Mouse (Mus musculus): ENCODE measurements at regions not wholly inside any gene's neighbourhood (a gene's known extent, or its start where the extent isn't known, plus 50 kb on each side); places are given as distances from the start of the nearest gene placed in this dataset.

DNA sequence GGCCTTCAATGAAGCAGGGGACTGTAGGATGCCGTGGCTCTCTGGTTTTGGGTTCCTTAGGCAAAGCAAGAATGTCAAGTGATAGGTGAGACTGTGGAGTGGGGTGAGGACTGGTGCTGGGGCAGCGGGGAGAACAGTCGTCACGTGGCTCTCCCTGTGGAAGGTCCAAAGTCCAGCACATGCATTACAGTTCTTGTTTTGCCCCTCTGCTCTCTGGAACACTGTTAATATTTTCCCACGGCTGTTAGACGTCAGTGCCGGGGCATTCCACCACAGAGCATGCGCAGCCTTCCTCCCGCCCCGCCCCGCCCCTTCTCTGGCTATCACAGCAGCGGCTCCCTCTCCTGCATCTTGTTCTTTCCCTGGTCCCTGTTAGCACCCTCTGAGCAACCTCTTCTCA, 91.3 kb upstream of the Vrk1 start:
- 71% methylated on average over 11 of the region's 12 CpGs for WGBS
- no peaks in the 10 kb centered on the region for H3K27me3 ChIP-seq (ENCODE audit: control insufficient read depth, insufficient read depth, low read length)
- ATAC-seq (ENCODE audit: low FRiP score) (no peak), DNase-seq (ENCODE audit: low spot score) (no peak)
- no peaks in the 10 kb centered on the region for H3K36me3 ChIP-seq (ENCODE audit: control insufficient read depth, insufficient read depth, low read length)
- H3K4me2 ChIP-seq (replicated peaks; ENCODE audit: low read depth, low read length): no peak overlapping the region
- no peak overlapping the region for H3K27ac ChIP-seq (ENCODE audit: low read depth, low read length)
- no peaks in the 10 kb centered on the region for H3K4me1 ChIP-seq (replicated peaks; ENCODE audit: control insufficient read depth, insufficient read depth, low read length)
- no peak overlapping the region for H3K9ac ChIP-seq (ENCODE audit: low read depth, low read length)
- no peaks in the 10 kb centered on the region for H3K9me3 ChIP-seq (ENCODE audit: control insufficient read depth, low read length)
- no peak overlapping the region for H3K4me3 ChIP-seq (ENCODE audit: low read depth, low read length)

DNA sequence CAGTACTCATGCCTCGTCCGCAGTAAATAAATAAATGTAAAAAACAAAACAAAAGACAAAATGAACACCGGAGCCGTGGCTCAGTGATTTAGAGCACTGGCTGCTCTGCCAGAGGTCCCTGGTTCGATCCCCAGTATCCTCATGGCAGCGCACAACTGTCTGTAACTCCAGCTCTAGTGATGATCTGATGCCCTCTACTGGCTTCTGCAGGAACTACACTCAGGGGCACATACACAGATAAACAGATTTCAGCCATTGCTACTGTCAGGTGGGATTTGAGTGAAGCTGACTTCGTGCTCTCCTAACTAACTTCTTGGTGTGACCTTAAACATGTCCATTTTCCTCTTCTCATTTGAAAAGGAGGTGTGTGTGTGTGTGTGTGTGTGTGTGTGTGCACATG, 82.8 kb upstream of the Vrk1 start:
- H3K36me3 ChIP-seq (ENCODE audit: control insufficient read depth, insufficient read depth, low read length): no peaks in the 10 kb centered on the region
- H3K4me2 ChIP-seq (replicated peaks; ENCODE audit: low read depth, low read length): no peak overlapping the region
- H3K27me3 ChIP-seq (ENCODE audit: control insufficient read depth, insufficient read depth, low read length): no peaks in the 10 kb centered on the region
- ATAC-seq (ENCODE audit: low FRiP score) (no peak), DNase-seq (ENCODE audit: low spot score) (no peak)
- H3K4me1 ChIP-seq (replicated peaks; ENCODE audit: control insufficient read depth, insufficient read depth, low read length): no peaks in the 10 kb centered on the region; the same call in 1 of the 2 replicates
- H3K4me3 ChIP-seq (ENCODE audit: low read depth, low read length): no peak overlapping the region
- no peak overlapping the region for H3K9ac ChIP-seq (ENCODE audit: low read depth, low read length)
- no peaks in the 10 kb centered on the region for H3K9me3 ChIP-seq (ENCODE audit: control insufficient read depth, low read length)
- 94% methylated on average over 7 of the region's 7 CpGs for WGBS
- no peak overlapping the region for H3K27ac ChIP-seq (ENCODE audit: low read depth, low read length)

DNA sequence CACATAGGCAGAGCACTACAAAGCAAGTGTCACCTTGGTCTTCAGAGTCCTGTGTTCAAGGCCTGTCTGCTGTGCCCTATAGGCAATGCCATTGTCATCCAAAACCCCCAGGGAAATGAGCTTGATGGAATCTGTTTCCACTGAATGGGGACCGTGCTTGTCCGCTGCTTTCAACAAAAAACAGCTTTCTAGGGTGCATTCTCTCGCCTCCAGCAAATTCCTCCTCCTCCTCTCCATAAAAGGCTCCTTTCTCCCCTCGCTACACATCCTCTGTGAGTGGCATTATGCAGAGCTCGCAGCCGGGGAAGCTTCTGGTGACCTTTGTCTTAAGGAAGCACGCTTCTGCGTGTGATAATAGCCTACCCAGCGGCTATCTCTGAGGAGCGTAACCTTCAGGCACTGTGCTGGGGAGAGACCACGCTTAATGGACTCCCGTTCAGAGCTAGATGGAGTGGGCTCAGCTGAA, 80.5 kb upstream of the Vrk1 start:
- ATAC-seq (ENCODE audit: low FRiP score): peak; percentile 72
- WGBS: 15% methylated on average over 12 of the region's 12 CpGs
- Histone ChIP-seq H3K9ac (ENCODE audit: low read depth, low read length) (no peak overlapping the region; the same call in 1 of the 2 replicates), H3K27ac (ENCODE audit: low read depth, low read length) (peak overlapping the region; percentile 48; the same call in 1 of the 2 replicates), H3K4me1 (replicated peaks; ENCODE audit: control insufficient read depth, insufficient read depth, low read length) (no peaks in the 10 kb centered on the region; the same call in 1 of the 2 replicates), H3K36me3 (ENCODE audit: control insufficient read depth, insufficient read depth, low read length) (no peaks in the 10 kb centered on the region), H3K4me2 (replicated peaks; ENCODE audit: low read depth, low read length) (no peak overlapping the region), H3K27me3 (ENCODE audit: control insufficient read depth, insufficient read depth, low read length) (no peaks in the 10 kb centered on the region), H3K9me3 (ENCODE audit: control insufficient read depth, low read length) (no peaks in the 10 kb centered on the region), H3K4me3 (ENCODE audit: low read depth, low read length) (no peak overlapping the region)
- peak; percentile 59 for DNase-seq (ENCODE audit: low spot score)

DNA sequence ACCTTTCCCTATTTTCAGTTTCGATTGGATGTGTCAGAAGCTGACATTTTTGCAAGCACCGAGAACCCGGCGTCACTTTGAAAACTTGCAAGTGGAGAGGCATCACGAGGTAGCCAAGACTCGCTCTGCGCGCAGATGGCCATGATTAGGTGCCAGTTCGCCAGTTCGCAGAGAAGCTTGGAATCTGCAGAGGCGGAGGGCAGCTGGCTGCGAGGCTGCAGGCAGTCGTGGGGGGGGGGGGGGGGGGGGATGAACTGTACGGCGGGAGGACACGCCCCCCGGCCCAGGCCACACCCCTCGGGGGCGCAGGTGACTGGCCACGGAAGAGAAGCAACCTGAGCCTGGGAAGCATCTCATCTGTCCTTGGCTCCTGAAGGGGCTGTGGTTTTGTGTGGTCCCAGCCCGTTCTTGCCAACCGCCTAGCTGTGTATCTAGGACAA, 74.6 kb upstream of the Vrk1 start:
- H3K27me3 ChIP-seq (ENCODE audit: control insufficient read depth, insufficient read depth, low read length): no peaks in the 10 kb centered on the region
- no peaks in the 10 kb centered on the region for H3K36me3 ChIP-seq (ENCODE audit: control insufficient read depth, insufficient read depth, low read length)
- H3K27ac ChIP-seq (ENCODE audit: low read depth, low read length): no peak overlapping the region
- H3K4me2 ChIP-seq (replicated peaks; ENCODE audit: low read depth, low read length): peak overlapping the region; percentile 25; the same call in 1 of the 2 replicates
- DNase-seq (ENCODE audit: low spot score) (peak; percentile 35), ATAC-seq (ENCODE audit: low FRiP score) (no peak)
- H3K9me3 ChIP-seq (ENCODE audit: control insufficient read depth, low read length): no peaks in the 10 kb centered on the region
- 9% methylated on average over 21 of the region's 22 CpGs for WGBS
- no peak overlapping the region for H3K9ac ChIP-seq (ENCODE audit: low read depth, low read length)
- H3K4me1 ChIP-seq (replicated peaks; ENCODE audit: control insufficient read depth, insufficient read depth, low read length): no peaks in the 10 kb centered on the region
- no peak overlapping the region for H3K4me3 ChIP-seq (ENCODE audit: low read depth, low read length)

- Histone ChIP-seq H3K4me1 (replicated peaks; ENCODE audit: control insufficient read depth, insufficient read depth, low read length) (no peaks in the 10 kb centered on the region), H3K4me3 (ENCODE audit: low read depth, low read length) (no peak overlapping the region), H3K27me3 (ENCODE audit: control insufficient read depth, insufficient read depth, low read length) (no peaks in the 10 kb centered on the region; the same call in 1 of the 2 replicates), H3K4me2 (replicated peaks; ENCODE audit: low read depth, low read length) (no peak overlapping the region), H3K9me3 (ENCODE audit: control insufficient read depth, low read length) (no peaks in the 10 kb centered on the region), H3K9ac (ENCODE audit: low read depth, low read length) (no peak overlapping the region), H3K36me3 (ENCODE audit: control insufficient read depth, insufficient read depth, low read length) (no peaks in the 10 kb centered on the region), H3K27ac (ENCODE audit: low read depth, low read length) (no peak overlapping the region)
- 88% methylated on average over 18 of the region's 18 CpGs for WGBS
- ATAC-seq (ENCODE audit: low FRiP score) (no peak), DNase-seq (ENCODE audit: low spot score) (no peak)
Observed at GRCm38 (mm10) chr12:105936812-105937530, 73.1 kb upstream of the Vrk1 start.

- H3K9me3 ChIP-seq (ENCODE audit: control insufficient read depth, low read length): no peaks in the 10 kb centered on the region
- no peak overlapping the region for H3K4me3 ChIP-seq (ENCODE audit: low read depth, low read length)
- H3K4me1 ChIP-seq (replicated peaks; ENCODE audit: control insufficient read depth, insufficient read depth, low read length): no peaks in the 10 kb centered on the region
- WGBS: 81% methylated on average over 20 of the region's 20 CpGs
- no peaks in the 10 kb centered on the region; the same call in 1 of the 2 replicates for H3K27me3 ChIP-seq (ENCODE audit: control insufficient read depth, insufficient read depth, low read length)
- ATAC-seq (ENCODE audit: low FRiP score) (no peak), DNase-seq (ENCODE audit: low spot score) (no peak)
- H3K4me2 ChIP-seq (replicated peaks; ENCODE audit: low read depth, low read length): no peak overlapping the region
- H3K27ac ChIP-seq (ENCODE audit: low read depth, low read length): no peak overlapping the region
- no peak overlapping the region for H3K9ac ChIP-seq (ENCODE audit: low read depth, low read length)
- H3K36me3 ChIP-seq (ENCODE audit: control insufficient read depth, insufficient read depth, low read length): no peaks in the 10 kb centered on the region
Observed at GRCm38 (mm10) chr12:105942136-105943076, 67.6 kb upstream of the Vrk1 start.

DNA sequence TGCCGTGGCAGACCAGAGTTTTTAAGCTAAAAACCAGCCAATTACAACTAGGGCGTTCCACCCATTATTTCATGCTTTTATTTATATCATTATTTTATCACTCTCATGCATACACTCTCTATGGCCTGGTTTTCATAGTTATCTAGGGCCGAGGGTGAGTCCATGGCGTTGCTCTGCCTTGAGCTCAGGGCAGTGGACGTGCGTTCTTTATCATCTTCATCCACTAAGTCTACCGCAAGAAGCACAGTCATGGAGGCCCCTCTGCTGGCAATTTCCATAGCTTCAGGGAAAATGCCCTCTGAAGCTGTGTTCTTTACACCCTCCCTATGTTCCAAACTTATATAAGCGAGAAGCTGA, 67.0 kb upstream of the Vrk1 start:
- Histone ChIP-seq H3K4me3 (ENCODE audit: low read depth, low read length) (no peak overlapping the region), H3K9ac (ENCODE audit: low read depth, low read length) (no peak overlapping the region), H3K4me1 (replicated peaks; ENCODE audit: control insufficient read depth, insufficient read depth, low read length) (no peaks in the 10 kb centered on the region), H3K27ac (ENCODE audit: low read depth, low read length) (no peak overlapping the region), H3K4me2 (replicated peaks; ENCODE audit: low read depth, low read length) (no peak overlapping the region), H3K27me3 (ENCODE audit: control insufficient read depth, insufficient read depth, low read length) (no peaks in the 10 kb centered on the region; the same call in 1 of the 2 replicates), H3K36me3 (ENCODE audit: control insufficient read depth, insufficient read depth, low read length) (no peaks in the 10 kb centered on the region), H3K9me3 (ENCODE audit: control insufficient read depth, low read length) (no peaks in the 10 kb centered on the region)
- ATAC-seq (ENCODE audit: low FRiP score): no peak
- 93% methylated on average over 8 of the region's 8 CpGs for WGBS
- no peak for DNase-seq (ENCODE audit: low spot score)

- no peak overlapping the region for H3K27ac ChIP-seq (ENCODE audit: low read depth, low read length)
- no peak overlapping the region for H3K9ac ChIP-seq (ENCODE audit: low read depth, low read length)
- no peaks in the 10 kb centered on the region for H3K9me3 ChIP-seq (ENCODE audit: control insufficient read depth, low read length)
- DNase-seq (ENCODE audit: low spot score): no peak
- ATAC-seq (ENCODE audit: low FRiP score): no peak
- H3K27me3 ChIP-seq (ENCODE audit: control insufficient read depth, insufficient read depth, low read length): no peaks in the 10 kb centered on the region
- H3K36me3 ChIP-seq (ENCODE audit: control insufficient read depth, insufficient read depth, low read length): no peaks in the 10 kb centered on the region
- no peak overlapping the region for H3K4me3 ChIP-seq (ENCODE audit: low read depth, low read length)
- H3K4me2 ChIP-seq (replicated peaks; ENCODE audit: low read depth, low read length): no peak overlapping the region
- H3K4me1 ChIP-seq (replicated peaks; ENCODE audit: control insufficient read depth, insufficient read depth, low read length): no peaks in the 10 kb centered on the region
- WGBS: 64% methylated on average over 5 of the region's 5 CpGs
Observed at GRCm38 (mm10) chr12:105947332-105947731, 62.7 kb upstream of the Vrk1 start.
